Mouse (Mus musculus): ENCODE measurements around the gene Rbm33.
A peak's percentile ranks its signal among the peaks of the same experiment; 100 is the strongest.

Gene Rbm33

GRCm38 (mm10) chr5:28329024-28329806 is 12.3 kb downstream of the Rbm33 start:
- DNase-seq = peak; percentile 42

- DNase-seq = peak; percentile 30
Observed at GRCm38 (mm10) chr5:28333731-28334130, 16.8 kb downstream of the Rbm33 start.

DNA sequence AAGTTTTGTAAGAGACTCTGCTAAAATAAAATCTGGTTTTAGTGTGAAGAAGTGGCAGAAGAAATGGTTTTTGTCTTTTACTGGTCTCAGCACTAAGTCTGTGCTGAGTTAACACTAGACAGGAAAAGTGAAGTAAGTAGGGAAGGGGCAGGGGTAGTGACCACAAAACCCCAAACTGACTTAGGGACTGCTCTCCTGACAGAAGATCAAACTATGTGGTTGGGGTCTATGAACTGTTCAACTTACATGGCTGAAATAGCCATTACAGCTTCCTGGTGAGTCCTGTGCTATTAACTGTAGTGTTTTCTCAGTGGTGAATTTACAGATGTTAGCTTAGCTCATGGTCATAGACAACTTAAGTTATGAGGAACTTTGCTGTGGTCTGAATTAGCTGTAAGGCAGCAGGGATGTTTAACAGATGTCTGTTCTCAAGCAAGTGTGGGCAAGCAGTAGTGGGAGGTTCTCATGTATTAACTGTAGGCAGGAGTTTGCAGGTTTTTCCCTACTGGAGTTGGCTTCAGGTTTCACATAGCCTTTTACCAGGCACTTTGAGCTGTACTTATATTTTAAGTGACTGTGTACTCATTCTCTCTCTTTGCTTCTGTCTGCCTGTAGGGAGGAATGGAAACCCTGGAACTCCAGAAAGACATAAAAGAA is 35.1 kb downstream of the Rbm33 start:
- no peak for DNase-seq

- DNase-seq = no peak
Observed at GRCm38 (mm10) chr5:28355614-28356013, 38.7 kb downstream of the Rbm33 start.

GRCm38 (mm10) chr5:28360745-28361144 is 43.8 kb downstream of the Rbm33 start:
- DNase-seq = no peak

DNA sequence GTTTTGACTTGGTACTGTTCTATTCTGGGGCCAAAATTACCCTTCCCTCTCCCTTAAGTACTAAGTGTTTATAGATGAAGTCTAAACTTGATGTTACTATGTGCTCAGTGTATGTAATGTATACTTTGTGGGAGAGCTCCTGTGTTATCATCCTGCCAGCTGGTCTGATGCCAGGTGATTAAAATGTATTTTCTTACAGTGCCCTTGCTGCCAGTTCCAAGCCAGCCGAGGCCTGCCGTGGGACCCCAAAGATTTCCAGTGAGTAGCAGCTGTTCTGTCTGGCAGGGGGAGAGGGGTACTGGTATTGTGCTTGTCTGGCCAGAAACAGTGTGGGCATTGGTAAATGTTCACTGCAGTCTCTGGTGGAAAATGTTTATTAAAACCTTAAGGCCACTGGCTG is 51.1 kb downstream of the Rbm33 start:
- DNase-seq = no peak

DNA sequence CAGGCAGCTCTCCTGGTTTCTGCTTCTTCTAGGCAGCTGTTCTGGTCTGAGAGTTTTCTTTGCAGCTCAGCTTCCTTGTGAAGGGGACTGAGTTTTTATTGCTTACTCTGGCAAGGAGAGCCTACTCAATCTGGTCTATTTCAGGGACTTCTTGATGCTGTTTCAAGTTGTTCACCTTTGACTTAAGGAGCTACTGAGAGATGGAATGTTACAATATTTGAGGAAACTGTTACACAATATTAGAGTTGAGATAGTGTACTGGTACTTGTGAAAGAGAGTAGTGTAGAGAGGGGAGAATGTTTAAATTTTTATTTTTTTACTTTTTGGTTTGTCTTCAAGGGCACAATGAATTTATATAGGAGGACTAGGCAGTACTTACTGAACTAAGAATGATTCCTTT is 53.9 kb downstream of the Rbm33 start:
- no peak for DNase-seq

DNA sequence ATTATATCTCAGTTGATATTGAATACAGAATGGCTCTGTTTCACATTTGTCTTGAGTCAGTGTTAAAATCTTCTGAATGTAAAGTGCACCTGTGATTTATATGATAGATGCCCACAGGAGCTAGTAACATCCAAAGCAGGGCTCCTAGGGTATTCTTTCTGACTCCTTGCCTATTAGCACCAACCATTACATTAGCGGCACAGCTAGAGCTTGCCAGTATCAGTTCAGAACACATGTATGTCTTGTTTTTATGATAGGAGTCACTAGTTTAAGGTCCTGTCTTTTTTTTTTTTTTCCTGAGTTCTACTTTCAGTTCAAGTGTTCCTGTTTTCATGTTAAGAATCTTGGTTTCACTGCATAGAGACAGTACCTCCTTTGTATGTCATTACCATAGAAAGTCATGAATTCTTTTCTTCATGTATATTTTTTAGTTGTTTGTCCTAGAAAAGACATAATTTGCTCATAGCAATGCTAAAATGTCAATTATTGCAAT is 55.3 kb downstream of the Rbm33 start:
- DNase-seq = no peak

DNA sequence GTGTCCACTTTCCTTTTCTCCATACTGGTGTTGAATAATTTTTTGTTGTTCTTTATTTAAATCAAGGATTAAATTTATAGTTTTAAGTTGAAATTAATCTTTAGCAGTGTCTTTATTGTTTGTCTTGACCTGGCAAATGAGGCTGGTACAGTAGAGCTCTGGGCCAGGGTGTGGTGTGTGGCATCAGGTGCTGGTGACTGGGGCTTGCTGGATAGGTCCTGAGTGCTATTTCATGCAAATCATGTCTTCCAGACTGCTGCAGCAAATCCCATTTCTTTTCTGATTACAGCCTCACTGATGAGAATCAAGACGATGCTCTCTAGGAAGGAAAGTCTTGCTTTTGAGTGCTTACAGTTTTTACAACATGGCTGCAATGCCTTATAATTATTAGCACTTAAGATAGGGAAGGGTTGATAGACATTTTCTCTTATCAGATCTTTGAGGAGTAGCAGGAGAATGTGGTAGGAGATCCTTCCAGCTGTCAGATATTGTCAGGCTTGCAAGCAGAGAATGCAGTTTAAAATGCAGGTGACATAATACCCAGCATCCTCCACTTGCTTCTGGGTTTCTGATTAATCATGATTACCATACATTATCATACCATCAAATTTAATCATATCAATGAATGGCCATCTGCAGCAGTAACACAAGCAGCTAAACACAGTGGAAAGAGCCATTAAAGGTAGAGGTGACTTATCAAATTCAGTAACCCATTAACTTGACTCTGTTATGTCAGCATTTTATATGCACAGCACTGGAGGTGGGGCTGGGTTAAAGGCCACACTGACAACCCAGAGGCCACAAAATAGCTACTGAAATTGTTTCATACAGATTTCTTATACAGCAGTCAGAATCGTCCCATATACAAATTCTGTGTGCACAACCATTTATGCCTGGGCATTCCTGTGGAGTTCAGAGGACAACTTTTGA is 56.8 kb downstream of the Rbm33 start:
- peak; percentile 44 for DNase-seq

GRCm38 (mm10) chr5:28377299-28377698 is 60.4 kb downstream of the Rbm33 start:
- no peak for DNase-seq

DNA sequence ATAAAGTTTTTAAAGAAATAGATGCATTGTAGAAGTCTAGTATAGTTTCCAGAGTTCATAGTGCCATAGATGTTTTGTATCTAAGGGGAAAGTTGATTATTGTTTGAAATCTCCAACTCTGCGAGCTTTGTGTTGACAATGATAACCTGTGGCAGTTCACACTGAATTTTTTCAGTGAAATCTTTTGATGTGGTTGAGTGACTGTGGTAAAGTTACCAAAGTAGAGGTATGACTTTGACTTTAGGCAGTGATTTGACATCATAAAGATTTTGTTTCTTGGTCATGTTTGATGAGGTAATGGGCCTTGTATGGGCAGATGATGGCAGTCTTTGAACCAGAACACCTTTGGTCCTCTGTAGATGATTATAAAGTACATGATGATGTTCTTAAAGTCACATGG is 65.4 kb downstream of the Rbm33 start:
- no peak for DNase-seq

DNA sequence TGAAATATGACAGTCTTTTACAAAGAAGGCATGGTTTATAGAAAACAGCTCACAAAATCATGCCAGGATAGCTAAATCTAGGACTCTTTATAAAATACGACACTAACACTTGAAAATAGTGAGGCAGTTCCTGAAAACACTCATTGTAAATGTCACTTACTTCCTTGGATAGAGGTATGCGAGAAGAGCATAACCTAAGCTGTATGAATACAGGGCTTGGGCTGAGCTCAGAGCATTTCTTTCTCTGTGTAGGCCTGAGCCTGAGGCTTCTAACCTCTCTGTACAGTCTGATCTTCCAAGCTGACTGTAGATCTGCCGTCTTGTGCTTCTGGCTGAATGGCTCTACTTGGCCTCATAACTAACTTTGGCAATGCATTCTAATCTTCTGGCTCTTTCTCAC is 69.9 kb downstream of the Rbm33 start:
- DNase-seq = no peak

GRCm38 (mm10) chr5:28387531-28388179 is 70.7 kb downstream of the Rbm33 start:
- DNase-seq = no peak

GRCm38 (mm10) chr5:28388184-28388583 is 71.3 kb downstream of the Rbm33 start:
- DNase-seq = peak; percentile 68

- no peak for DNase-seq
Observed at GRCm38 (mm10) chr5:28390189-28390588, 73.3 kb downstream of the Rbm33 start.

DNA sequence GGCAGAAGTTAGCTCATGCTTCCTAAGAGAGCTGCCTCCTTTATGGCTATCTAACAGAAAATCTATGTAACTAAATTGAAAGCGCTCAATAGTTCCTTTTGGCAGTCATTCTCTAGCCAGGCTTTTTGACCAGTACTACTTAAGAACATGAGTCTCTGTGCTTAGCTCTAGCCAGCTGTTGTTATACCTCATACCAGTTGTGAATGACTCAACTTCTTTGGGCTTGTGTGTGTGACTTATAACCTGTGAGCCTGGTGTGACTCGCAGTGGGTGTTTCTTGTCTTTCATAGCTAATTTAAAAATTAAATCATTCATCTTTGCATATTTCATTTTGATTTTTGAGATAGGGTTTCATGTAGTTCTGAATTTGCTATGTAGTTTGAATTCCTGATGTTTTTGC is 80.4 kb downstream of the Rbm33 start:
- DNase-seq = no peak

GRCm38 (mm10) chr5:28398736-28399135 is 81.8 kb downstream of the Rbm33 start:
- DNase-seq = no peak

DNA sequence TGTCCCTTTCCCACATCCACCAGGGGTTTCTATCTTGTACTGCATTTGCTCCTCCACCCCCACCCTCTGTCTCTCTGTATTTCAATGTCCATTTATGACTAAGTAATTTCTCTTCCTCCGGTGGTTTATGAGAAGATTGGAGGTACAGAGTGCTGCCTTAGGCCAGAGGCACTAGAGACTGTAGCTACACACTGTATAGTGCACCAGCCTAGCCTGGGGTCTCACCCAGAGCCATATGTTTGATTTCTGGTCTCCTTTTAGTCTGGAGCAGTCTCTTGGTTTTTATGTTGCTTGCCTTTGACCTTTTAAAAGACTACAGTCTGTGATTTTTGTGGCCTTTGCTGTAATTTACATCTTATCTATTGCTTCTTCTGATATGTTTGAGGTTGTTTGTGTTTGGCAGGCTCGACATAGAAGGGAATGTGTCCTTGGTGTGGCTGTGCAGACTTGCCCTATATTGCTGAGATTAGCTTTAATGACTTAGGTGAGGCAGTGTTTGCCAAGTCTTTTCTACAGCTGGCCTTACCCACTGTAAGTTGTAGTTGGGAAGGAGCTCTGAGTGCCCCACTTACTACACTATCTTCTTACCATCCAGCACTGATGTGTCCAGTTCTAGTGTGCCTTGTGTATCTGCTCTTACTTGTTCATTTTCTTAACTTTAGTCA is 82.7 kb downstream of the Rbm33 start:
- no peak for DNase-seq

- DNase-seq = no peak
Observed at GRCm38 (mm10) chr5:28402756-28403155, 85.8 kb downstream of the Rbm33 start.

DNA sequence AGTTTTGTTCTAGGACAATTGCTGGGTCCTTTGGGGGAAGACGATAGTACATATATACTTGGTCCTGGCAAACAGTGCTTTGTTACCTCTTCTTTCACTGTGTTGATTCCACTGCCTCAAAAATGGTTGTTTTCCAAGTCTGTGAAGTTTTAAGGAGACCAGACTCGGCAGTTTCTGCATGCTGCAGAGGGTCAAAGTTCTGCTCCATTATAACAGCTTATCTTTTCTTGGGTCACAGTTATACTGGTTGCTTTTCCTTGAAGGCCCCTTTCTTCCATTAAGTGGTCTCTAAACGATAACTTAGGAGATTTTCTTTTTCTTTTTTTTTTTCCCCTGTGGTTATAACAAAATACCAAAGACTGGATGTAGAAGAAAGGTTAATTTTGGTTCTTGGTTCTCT is 89.7 kb downstream of the Rbm33 start:
- DNase-seq = no peak

DNA sequence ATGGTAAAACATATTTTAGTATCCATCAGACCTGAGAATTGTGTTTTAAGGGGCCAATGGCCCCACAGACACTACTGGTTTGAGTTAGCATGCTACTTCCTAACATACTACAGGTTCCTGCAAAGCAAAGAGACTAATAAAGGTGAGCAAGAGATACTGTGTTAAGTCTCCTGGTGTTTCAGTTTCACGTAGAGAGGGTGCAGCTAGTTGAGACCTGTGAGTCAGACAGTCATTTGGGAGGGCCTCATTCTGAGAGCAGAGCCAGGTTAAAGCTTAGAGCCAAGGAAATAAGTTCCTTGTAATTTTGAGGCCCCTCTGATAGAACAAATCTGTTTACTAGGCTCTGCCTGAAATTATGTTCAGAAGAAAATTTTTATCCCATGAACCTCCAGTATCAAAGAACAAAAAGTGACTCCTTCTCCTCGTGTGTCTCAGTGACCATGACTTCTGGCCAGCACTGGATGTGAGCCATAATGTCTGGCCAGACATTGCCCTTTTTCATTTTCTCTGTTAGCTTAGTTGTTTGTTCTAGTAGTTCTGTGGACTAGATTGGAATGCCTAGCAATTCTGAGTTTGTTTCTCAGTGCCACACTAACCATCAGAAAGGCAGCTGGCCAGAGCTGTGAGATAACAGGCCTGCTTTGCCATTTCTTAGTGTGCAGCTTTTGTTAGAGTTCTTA is 95.2 kb downstream of the Rbm33 start:
- no peak for DNase-seq

DNA sequence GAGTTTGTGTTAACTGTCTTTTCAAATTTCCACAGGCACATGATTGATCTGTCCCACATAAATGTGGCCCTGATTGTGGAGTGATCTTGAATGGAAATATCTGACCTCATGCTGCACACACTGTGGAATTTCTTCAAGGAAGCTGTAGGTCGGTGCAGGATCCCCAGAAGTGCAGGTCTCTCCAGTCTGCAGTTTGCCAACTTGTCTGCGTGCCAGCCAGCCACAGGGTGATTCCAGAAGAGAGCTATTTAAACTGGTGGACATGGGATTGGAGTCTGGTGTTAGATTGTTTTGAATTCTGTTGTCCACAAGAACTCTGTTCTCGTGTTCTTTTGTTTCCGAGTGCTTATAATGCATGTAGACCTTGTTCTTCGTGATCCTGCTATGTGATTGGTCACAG is 96.6 kb downstream of the Rbm33 start:
- no peak for DNase-seq
